Mouse (Mus musculus) adrenal gland, adult (tissue): ENCODE data around the gene Rnf43.
A peak's percentile ranks its signal among the peaks of the same experiment; 100 is the strongest.

Experiments
- DNase-seq, 2 experiments: peaks; one replicate each; pipeline ENCODE4 v3.0.0; 2022 to 2023; ENCODE audit warnings: low spot score in 1 of 2; ENCODE audit not compliant: inconsistent age in 2 of 2

Rnf43 gene

DNA sequence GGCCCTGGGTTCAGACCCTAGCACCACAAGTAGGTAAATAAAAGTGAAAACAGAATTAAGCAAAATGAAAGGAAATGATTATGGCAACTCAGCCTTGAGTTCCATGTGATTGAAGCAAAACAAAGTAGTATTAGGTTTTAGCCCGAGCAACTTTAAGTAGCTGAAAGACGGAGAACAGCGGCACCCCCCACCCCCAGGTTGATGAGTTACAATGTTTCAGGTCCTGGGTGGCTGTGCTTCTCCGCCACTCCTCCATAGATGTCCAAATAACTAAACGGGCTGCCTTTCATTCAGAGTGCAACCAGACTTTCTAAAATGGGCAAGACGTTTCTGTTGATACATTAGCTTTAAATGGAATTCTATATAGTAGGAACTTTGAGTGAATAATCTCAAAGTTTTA, 13.1 kb downstream of the Rnf43 start:
- DNase-seq: no peak

DNA sequence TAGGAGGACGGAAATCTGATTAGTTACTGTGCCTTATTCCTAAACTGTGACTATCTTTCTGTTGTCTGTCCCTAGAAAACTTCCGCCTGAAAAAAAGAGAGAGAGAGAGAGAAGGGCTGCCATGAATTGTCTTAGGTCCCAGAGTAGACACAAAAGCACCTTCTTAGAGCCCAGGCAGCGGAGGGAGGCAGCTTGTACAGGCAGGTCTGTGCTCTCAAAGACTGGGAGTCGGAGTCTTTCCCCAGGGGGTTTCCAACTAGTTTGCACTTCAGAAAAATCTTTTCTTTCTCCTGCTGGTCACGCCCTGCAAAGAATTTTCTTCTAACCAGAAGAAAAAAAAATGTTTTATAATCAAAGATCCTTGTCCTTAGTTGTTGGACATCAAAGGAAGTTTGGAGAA, 15.2 kb downstream of the Rnf43 start:
- DNase-seq: no peak

DNA sequence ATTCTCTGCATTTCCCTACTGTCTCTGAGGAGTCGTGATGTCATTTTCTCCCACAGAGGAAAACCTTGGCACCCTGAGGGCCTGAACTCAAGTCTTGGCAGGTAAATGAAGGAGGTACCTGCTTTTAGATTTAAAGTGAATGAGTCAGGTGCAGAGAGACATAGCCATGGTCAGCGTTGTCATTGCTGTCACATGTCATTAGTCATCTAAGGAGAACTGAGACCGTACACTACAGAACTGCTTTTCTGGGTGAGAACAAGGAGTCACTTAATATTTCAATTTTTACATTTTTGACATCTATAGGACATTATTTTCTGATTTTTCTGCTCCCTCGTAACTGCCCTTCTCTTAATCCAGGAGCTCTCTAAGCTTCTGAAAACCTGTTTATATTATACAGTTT, 16.0 kb downstream of the Rnf43 start:
- DNase-seq: no peak

DNA sequence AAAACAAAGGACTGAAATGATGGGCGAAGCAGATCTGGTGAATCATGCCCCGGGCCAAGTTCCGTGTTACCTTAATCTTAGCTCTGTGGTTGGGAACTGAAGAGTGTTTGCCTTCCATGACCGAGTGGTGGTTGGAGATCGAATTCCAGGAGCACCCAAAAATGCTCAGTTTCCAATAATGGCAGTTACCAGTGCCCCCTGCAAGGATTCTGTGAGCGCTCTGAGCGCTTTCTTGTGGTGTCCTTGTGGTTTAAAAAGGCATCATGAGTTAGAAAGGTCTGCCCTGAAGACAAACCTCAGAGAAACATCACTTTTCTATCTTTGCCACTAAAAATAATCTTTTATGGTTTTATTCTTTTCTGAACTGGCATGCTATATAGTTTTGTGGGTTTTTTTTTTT, 16.5 kb downstream of the Rnf43 start:
- no peak for DNase-seq

DNA sequence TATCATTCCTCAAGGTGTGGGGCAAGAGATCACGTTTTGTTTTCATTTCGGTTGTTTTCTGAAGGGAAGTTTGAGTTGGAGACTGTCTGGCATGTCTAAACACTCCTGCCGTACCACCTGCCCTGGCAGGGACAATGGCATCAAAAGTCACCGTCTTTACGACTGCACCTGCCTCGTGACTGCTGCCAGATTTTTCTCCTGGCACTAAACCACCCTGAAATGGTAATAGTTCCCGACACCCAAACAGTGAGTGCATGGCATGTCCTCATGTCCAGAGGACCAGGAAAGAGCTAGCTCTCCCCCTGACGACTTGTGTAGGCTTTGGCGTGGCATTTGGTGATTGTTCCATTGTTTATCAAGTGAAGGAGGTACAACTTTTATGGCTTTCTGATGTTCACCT, 18.3 kb downstream of the Rnf43 start:
- no peak for DNase-seq

DNA sequence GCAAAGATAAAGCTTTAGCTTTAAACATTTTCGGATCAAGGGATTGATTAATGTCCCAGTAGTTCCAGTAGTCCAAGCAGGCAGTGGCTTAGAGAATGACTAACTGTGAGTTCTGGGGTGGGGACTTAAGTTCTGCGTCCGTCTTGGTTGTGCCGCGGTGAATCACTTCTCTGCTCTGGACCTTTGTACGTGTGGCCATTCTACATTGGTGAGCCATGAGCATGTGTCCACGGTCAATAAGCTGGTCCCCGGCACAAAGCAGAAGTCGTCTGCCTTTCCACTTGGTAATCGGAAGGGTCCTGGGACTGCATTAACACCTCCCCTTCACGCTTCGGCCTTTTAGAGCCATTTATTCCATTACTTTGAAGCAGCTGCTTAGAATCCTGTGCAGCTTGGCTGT, 19.6 kb downstream of the Rnf43 start:
- peak; percentile 32 to 53 for DNase-seq

DNA sequence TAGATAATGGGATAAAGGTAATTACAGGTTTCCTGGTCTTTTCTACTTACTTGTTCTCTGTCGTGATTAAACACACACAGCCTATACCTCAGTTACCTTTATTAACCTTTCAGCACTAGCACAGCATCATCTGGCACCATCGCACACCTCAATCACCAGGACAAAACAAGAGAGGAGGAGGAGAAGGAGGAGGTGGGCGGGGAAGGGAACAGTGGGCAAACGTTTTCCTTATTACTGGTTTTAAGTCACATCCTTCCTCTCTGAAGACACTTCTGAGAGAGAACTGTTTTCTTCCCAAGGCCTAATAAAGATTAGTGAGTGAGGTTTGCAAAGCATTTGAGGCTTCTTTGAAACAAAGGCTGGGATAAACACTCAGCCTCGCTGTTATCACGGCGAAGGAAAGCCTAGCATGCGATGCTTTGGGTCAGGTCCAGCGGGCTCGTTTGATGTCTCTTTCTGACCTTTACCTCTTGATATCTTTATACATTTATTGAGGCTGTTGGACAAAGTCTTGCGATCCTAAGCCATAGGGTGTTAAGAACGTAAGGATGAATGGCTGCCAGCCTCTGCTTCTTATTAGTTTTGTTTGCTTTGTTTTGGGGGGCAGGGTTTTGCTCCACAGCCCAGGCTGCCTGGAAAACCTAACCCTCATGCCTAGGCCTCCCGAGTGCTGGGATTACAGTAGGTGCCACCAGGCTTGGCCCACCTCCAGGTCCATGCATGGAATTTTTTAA, 20.5 kb downstream of the Rnf43 start:
- DNase-seq: peak; percentile 49 to 75

DNA sequence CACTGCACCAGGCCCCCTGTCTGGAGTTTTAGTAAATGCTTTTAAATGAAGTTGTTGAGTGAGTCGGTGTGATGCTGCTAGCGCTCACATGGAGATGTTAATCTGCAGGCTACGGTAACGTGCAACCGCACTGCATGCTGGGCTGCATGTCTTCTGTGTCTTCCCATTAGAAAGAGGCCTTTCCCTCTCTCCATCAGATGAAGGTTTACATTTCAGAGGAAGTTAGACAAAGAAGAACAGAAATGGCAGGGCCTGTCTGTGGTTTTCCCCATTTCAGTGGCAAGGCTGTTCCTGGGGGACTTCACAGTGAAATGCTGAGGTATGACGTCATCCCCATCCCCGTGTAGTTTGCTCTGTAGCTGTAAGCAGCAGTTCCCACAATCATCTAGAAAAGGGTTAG, 23.9 kb downstream of the Rnf43 start:
- no peak for DNase-seq

DNA sequence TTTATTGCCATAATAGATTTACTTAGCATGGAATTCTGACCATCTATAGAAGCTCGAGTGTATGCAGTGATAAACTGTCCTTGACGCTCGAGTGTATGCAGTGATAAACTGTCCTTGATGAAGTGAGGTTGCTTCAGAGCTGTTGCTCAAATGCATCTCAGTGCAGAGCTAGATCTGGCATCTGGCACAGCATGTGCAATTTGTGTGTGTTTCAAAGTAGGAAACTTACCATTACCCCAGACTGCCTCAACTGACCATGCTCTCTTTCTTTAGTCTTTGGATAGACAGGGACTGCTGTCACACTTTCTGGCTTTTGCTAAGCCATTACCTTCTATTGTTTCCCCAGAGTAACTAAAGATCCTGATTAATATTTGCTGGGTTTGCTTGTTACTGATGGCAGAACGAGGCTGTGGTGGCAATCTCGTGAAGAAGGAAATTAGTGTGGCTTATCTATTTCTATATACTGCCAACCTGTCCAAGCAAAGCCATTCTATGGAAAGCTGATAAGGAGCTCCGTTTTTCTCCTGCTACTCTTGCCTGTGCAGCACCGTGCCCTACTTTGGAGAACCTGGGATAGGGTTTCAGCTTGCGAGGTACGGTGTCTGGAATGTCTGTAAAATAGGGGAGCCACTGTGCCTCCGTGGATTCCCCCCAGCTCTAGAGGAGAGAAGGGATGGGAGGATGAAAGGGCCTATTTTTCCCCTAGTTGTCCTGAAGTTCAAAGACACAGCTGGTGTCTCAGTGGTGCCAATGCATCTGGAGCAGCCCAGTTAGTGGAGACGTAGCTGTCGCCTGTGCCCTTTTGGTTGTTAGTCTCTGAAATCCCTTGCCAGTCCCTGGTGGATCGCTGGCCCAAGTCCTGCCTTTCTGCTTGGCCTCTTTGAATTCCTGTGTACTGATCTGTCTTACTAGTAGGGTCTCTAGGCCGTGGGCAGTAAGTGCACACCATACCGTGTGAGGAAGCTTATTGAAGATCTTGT, 25.0 kb downstream of the Rnf43 start:
- DNase-seq: peak in 1 of 2 experiments; percentile 44

DNA sequence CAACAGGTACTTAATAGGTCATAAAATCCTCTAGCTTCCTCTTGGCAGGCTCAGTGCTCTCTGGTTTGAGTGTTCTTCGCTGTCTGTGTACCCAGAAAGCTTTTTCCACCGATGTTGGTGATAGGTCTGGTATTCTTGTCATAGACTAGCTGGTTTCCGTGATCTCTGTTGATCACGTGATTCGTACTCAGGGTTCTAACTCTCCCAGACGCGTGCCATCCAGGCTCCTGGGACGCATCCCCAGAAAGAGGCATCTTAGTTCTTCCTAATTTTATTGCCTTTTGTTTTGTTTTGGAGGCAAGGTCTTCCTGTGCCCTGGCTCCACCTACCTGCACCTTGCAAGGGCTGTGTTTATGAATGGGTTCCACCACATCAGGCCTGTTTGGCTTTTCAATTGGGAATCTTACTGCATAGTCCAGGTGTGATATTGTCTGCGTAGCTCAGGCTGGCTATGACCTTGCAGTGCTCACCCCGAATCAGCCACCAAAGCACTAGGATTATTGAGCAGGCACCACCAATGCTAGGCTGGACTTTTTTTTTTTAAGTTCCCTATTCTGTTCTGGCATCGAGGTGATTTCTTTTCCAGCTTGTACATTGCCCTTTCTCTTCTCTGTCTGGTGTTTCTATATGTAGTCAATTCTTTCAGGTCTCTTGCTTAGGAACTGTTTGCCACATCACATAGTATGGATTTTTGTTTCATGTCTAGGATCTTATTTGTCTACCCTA, 26.1 kb downstream of the Rnf43 start:
- no peak for DNase-seq

DNA sequence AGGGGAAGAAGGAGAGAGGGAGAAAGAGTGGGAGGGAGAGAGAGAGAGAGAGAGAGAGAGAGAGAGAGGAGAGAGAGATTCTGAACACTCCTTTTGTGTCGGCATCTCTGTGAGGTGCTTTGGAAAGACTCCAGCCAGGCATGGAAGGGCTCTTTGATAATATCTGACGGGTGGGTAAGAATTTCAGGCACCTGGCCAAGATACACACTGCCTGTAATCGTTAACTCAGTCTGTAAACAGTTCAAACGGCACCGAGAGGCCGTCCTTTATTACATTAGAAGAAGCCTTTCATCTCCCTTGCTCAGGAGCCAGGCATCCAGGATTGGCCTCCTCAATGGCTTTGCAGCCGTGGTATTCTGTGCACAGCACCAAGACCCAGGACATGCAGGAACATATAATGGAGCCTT, 26.9 kb downstream of the Rnf43 start:
- peak; percentile 57 to 80 for DNase-seq

DNA sequence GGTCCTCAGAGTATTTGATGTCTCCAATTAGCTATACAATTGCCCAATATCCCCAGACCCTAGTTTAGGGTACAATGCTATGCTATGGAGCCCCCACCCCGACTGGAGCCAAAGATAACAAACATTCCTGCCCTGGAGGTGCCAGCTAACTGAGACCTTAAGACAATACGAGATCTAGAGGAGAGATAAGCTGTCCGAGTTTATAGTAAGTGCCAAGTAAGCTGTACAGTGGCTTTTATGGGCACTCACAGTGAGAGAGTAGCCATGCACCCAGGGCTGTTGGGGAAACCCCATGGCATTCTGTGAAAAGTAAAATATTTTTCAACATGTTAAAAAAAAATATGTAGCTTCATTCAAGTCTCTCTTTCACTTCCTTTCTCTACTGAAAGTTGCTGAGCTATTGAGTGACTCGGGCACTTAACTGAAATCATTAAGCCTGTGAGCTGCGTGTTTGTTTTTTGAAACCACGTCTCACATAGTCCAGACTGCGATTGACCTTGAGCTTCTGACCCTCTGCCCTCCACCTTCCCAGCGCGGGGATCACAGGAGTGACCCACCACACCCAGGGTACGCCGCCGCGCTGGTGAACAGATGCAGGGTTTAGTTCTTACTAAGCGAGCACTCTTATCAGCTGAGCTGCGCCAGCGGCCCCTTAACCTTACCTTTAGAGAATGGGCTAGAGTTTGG, 27.7 kb downstream of the Rnf43 start:
- DNase-seq: peak in 1 of 2 experiments; percentile 52

DNA sequence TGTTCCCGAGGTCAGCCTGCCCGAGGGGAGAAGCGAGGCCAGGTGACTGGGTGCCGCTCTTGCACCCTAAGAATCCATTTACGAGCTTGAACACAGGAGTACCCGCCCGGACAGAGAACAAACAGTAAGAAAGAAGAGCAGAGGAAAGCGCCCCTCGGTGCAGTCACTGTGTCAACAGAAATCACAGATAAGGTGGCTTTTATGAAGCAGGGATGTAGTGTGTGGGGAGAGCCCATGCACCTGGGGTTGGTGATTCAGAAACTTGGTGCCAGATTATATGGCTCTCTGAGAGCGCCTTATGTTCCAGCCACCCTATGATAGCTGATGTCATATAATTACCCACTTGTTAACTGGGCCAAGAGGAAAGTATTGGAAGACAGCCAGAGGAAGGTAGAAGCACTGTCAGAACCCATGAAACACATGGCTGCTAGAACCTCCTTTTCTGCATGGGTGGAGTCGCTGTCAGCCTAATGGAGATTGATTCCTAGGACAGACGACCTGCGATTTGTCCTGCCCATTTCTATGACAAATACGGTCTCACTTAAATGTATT, 34.7 kb downstream of the Rnf43 start:
- DNase-seq: no peak

DNA sequence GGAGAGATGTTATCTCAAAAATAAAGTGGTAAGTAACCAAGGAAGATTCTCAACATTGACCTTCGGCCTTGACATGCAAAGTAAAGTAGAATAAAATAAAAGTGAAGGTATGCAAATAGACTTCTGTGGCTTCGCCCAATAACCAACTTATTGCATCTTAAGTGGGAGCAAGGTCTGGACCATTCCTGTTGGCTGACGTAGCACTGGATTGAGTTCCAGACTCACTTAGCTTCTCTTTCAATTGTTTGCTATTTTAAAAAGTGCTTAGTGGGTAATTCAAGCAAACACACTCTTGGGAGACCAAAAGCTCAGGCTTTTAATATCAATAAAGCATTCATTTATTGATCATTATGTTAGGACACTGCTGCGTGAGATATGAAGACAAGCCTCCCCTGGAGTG, 35.6 kb downstream of the Rnf43 start:
- no peak for DNase-seq

DNA sequence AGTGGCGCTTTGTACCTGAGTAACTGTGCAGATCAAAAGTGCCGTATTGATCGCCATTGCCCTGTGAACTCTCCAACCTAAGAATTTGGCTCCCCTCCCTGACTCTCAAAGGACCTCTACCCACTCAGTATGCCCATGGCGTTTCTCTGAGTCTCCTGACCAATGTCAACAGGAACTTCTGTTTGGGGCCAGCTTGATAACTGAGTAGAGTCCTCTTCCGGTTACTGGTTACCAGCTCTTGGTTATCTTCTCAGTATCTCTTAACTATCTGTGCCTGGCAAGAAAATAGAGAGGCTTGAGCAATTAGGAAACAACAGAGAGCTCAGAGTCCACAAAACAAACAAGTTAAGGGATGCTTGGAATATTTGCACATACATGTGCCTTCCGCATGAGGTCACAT, 38.6 kb downstream of the Rnf43 start:
- DNase-seq: no peak

DNA sequence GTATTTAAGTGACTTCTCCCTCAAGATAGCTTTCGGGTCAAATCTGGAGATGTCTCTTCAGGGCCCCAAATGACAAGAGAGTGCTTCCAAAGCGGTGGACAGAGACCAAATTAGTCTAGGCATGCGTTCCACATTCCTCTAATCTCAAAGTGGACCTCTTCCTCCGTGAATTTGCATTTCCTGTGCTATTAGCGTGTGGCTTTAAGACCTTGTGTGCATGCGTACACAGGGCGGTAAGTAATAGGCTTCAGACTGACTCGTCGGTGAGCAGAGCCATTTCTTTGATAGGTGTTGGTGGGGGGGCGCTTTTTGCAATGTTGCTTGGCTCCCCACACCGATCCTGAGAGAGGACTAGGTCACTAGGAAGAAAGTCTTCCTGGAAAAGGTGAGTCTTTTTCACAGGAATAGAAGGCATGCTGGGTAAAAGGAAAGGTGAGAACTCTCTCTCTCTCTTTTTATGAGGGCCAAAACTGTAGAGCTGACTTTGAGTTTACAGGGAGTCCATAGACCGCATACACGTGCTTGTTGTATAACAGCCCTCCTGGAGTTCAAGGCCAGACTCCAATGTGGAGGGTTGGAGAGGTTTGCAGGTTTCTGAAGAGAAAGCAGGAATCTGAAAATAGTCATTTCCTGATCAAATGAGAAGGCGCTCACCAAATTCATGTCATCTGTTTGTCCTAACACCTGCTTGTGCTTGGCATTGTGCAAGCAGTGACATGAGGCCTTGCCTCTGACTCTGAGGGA, 39.5 kb downstream of the Rnf43 start:
- DNase-seq: peak in 1 of 2 experiments; percentile 29

DNA sequence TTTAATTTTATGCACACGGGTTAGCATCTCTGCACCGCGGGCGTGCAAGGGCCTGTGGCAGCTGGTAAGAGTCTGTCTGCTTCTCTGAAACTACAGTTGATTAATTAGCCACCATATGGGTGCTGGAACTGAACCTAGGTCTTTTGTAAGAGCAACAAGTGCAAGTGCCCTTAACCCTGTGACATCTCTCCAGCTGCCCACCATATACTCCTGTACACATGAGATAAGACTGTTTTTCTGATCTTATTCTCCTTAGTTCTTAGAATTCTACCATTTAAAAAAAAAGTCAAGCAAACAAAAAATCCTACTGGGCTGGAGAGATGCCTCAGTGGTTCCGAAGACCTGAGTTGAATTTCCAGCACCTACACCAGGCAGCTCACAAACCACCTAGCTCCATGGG, 41.1 kb downstream of the Rnf43 start:
- DNase-seq: no peak

DNA sequence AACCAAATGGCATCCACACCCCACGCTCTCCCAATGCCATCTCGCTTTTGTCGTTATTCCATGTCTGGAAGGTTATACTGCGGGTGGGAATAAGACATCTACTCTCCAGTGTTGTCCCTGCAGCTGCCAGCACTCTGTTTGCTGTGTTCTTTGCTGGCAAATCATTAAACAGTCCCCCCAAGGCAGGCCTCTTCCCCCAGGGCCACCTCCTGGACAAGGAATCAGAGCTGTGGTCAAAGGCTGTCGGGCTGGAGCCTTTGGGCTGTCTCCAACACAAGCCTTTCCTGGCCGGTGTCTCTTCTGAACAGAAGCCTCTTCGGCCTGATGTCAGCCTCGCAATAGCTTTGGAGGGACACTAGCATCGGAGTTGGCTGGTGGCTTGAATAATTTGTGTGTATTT, 41.8 kb downstream of the Rnf43 start:
- DNase-seq: no peak

DNA sequence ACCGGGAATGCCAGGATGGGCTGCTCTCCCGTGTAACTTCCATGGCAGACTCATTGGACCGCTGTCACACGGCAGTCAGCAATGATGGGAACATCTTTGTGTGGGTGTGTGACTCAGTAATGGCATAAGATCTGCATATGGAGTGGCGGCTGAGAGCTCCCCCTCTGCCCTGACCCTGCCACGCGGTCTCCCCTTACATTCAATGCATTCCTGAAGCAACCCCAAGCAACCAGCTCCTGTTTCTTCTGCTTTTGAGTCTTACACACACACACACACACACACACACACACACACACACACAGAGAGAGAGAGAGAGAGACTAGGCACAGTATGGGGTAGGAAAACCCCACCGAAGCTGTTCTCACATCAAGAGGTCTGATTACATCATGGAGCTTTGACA, 45.0 kb downstream of the Rnf43 start:
- DNase-seq: no peak

DNA sequence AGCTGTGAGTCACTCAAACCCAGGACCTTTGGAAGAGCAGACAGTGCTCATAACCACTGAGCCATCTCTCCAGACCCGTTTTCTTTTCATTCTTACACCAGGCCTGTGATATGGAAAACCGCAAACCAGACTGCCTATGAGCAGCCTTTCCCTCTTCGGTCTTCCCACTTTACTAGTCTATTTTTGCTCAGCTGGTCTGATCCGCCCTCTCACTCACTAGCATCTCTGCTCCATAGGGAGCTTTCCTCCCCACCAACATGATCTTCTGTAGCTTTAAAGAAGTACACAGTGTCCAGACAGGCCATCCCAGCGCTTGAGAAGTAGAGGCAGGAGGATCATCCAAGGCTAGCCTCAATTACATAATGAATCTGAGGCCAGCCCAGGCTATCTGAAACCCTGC, 46.5 kb downstream of the Rnf43 start:
- DNase-seq: no peak
